Mouse (Mus musculus) brain, embryonic 18.5 days (tissue): ENCODE data around the gene Actrt1.

Experiments used
- DNase-seq: peaks from one replicate; pipeline ENCODE4 v3.0.0-alpha.2; 2012; ENCODE audit warnings: low read depth, low spot score

Actrt1 gene

DNA sequence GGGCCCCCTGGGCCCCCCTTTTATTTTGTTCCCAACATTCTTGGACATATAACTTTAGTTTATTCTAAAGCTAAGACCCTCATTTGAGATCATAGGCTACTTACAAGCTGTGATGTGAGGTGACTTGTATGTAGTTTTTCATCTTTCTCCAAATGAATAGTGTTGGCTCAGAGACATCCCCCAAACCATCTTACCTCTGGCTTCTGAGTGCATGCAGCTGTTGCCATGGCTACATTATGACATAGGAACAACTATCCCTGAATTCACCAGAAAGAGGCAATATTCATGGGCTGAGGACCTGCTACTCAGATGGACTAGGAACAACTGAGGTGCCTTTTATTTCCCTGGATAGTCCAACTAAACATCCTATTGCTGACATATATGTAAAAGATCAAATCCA is at the start of gene Actrt1:
Gene Actrt1 (plus strand): TSS at position 301 of the 400 bp plus-strand sequence.
- DNase-seq, result no peak

DNA sequence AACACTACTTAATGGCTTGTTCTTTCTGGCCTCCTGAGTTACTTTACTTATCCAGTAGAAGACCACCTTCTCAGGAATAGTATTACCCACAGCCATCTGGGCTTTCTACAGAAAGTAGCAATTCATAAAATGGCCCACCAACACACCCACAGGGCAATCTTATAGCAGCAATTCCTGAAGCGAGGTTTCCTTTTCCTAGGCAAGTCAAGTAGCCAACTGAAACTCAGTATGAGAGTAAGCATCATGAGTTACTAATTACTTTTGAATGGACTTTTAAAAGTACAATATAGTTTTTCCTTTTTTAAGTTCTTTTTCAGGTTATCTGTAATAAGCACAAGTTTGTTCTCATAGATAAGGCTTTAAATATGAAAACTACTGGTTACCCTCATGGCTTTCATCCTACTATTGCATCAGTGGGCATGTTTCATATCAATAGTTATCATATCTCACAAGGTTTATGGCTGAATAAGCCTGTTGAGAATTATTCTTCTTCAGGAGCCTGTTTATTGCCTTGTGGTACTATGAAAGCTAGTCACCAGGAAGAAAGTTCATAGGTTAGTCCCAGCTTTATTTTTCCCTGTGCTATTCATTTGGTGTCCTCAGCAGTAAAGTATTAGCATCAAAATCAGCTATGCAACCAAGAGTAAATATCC is 2.8 kb downstream of the Actrt1 start:
- no peak for DNase-seq
